Mouse (Mus musculus): ENCODE results near the gene Hes6.

DNA sequence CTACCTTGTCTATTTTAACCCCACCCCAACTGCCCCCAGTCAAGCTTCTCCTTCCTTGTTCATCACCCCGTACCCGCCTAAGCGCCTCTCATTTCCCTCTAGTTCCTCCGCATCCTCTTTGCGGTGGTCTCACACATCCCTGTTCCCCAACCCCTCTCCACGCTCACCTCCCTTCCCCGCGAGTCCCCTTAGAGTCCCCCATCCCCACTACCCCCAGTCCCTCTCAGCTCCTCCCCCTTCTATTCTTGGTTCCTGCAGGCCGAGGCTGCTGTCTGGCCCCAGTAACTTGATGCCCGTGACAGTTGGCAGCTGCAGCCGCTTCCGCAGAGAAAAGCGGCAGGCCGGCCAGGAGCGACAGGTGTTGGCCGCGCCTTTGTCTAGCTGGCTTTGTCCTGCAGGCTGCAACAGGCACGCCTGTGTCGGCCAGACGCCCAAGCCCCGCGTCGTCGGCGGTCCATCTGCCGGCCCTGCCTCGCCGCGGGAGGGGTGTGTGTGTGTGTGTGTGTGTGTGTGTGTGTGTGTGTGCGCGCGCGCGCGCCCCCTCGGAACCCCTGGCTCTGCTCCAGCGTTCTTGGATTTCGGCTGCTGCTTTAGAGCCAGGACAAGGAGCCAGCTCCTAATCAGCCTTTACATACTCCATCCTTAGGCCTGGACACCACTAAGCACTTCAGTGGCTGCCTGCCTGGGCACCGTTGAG is at the start of gene Hes6:
- TF ChIP-seq POLR2A (IDR thresholded peaks at IDR 0.05; ENCODE audit: borderline replicate concordance, control insufficient read depth, low read depth, low read length) (peak; percentile 69; the same call in 1 of the 2 replicates), CTCF (IDR thresholded peaks at IDR 0.05; ENCODE audit: control insufficient read depth, insufficient read depth, low read length) (no peak)

Data from bone marrow, adult 2 months (tissue).